Mouse (Mus musculus) MEL (cell line): ENCODE results near the gene Trir. TPM values are rescaled to one million over a fixed set of nuclear protein-coding genes. Genes with fewer than 3 reads are reported as not detected.

Experiments
- DNase-seq: peaks from one replicate; pipeline ENCODE4 v3.0.0; 2011; ENCODE audit warnings: low read depth, low spot score
- H3K27ac ChIP-seq: 2 replicates; pipeline ENCODE4 v1.5.1; 2012; ENCODE audit warnings: low read depth, mild to moderate bottlenecking, control low read depth, low read length, moderate library complexity; ENCODE audit not compliant: control insufficient read depth
- H3K27me3 ChIP-seq, 2 experiments: fragments of 150-350 bp in 1 of 2; sonication (generic) in 1 of 2; 2 replicates each; pipeline ENCODE4 v1.6.1; 2012; ENCODE audit warnings: low read length in 2 of 2, mild to moderate bottlenecking in 2 of 2, improper control_type of control experiment in 1 of 2, moderate library complexity in 1 of 2; ENCODE audit not compliant: insufficient read depth in 2 of 2, control insufficient read depth in 1 of 2
- H3K36me3 ChIP-seq, 2 experiments: 2 replicates each; pipeline ENCODE4 v1.6.1; 2012 to 2014; ENCODE audit warnings: low read length in 2 of 2, improper control_type of control experiment in 1 of 2, inconsistent platforms in 1 of 2, mild to moderate bottlenecking in 1 of 2; ENCODE audit not compliant: insufficient read depth in 2 of 2, control insufficient read depth in 1 of 2
- H3K4me1 ChIP-seq, 2 experiments: fragments of 150-350 bp in 1 of 2; sonication (generic) in 1 of 2; 2 replicates each; pipeline ENCODE4 v1.6.1; 2012; ENCODE audit warnings: low read length in 2 of 2, improper control_type of control experiment in 1 of 2, mild to moderate bottlenecking in 1 of 2; ENCODE audit not compliant: insufficient read depth in 2 of 2, control insufficient read depth in 1 of 2
- H3K4me3 ChIP-seq, 2 experiments: fragments of 150-350 bp in 1 of 2; sonication (generic) in 1 of 2; 2 replicates each; pipeline ENCODE4 v1.5.1; 2012; ENCODE audit warnings: low read depth in 2 of 2, low read length in 2 of 2, mild to moderate bottlenecking in 2 of 2, moderate library complexity in 2 of 2, control low read depth in 1 of 2, improper control_type of control experiment in 1 of 2; ENCODE audit not compliant: control insufficient read depth in 1 of 2, insufficient read depth in 1 of 2
- H3K79me2 ChIP-seq: 2 replicates; pipeline ENCODE4 v1.6.1; 2012; ENCODE audit warnings: mild to moderate bottlenecking, low read length, moderate library complexity; ENCODE audit not compliant: control insufficient read depth, poor library complexity, insufficient read depth
- H3K9ac ChIP-seq: 2 replicates; pipeline ENCODE4 v1.6.1; 2012; ENCODE audit warnings: low read depth, mild to moderate bottlenecking, control low read depth, low read length, moderate library complexity; ENCODE audit not compliant: control insufficient read depth, poor library complexity, severe bottlenecking
- H3K9me3 ChIP-seq: fragments of 150-350 bp; sonication (generic); replicated peaks from 2 replicates; pipeline ENCODE4 v1.6.1; 2012; ENCODE audit warnings: mild to moderate bottlenecking, low read length, improper control_type of control experiment, moderate library complexity; ENCODE audit not compliant: insufficient read depth
- CTCF ChIP-seq, 3 experiments: IDR thresholded peaks in 2 of 3; conservative IDR thresholded peaks in 1 of 3; 2 replicates each; pipeline ENCODE4 v1.5.1; 2011 to 2012; ENCODE audit warnings: low read length in 3 of 3, low read depth in 2 of 3, mild to moderate bottlenecking in 2 of 3, improper control_type of control experiment in 1 of 3, inconsistent platforms in 1 of 3, mixed read lengths in 1 of 3, moderate library complexity in 1 of 3; ENCODE audit not compliant: control insufficient read depth in 1 of 3, insufficient read depth in 1 of 3, poor library complexity in 1 of 3, severe bottlenecking in 1 of 3
- E2F4 ChIP-seq: IDR thresholded peaks from 2 replicates; pipeline ENCODE4 v1.6.1; 2011; ENCODE audit warnings: low read depth, low read length, improper control_type of control experiment, borderline replicate concordance
- ELF1 ChIP-seq: IDR thresholded peaks from 2 replicates; pipeline ENCODE4 v1.6.1; 2014; ENCODE audit warnings: low read depth, mild to moderate bottlenecking, inconsistent platforms, low read length, improper control_type of control experiment, moderate library complexity
- EP300 ChIP-seq, 2 experiments: IDR thresholded peaks; 2 replicates each; pipeline ENCODE4 v1.6.1; 2011; ENCODE audit warnings: improper control_type of control experiment in 2 of 2, low read length in 2 of 2, low read depth in 1 of 2, mild to moderate bottlenecking in 1 of 2
- HCFC1 ChIP-seq: IDR thresholded peaks from 2 replicates; pipeline ENCODE4 v1.6.1; 2012; ENCODE audit warnings: low read depth, mild to moderate bottlenecking, inconsistent platforms, low read length, improper control_type of control experiment, moderate library complexity
- MXI1 ChIP-seq: IDR thresholded peaks from 2 replicates; pipeline ENCODE4 v1.6.1; 2011; ENCODE audit warnings: mild to moderate bottlenecking, low read depth, low read length, improper control_type of control experiment
- POLR2A ChIP-seq, 2 experiments: IDR thresholded peaks; 2 replicates each; pipeline ENCODE4 v1.6.1; 2011 to 2012; ENCODE audit warnings: low read length in 2 of 2, mild to moderate bottlenecking in 2 of 2, control low read depth in 1 of 2, improper control_type of control experiment in 1 of 2, low read depth in 1 of 2, moderate library complexity in 1 of 2; ENCODE audit not compliant: control insufficient read depth in 1 of 2, insufficient read depth in 1 of 2, poor library complexity in 1 of 2
- POLR2AphosphoS5 ChIP-seq: IDR thresholded peaks from 2 replicates; pipeline ENCODE4 v1.6.1; 2012; ENCODE audit warnings: low read depth, borderline replicate concordance, mild to moderate bottlenecking, inconsistent platforms, low read length, moderate library complexity, mixed read lengths
- RAD21 ChIP-seq: IDR thresholded peaks from 2 replicates; pipeline ENCODE4 v1.6.1; 2011; ENCODE audit warnings: mild to moderate bottlenecking, low read depth, low read length, improper control_type of control experiment
- RCOR1 ChIP-seq: IDR thresholded peaks from 2 replicates; pipeline ENCODE4 v1.6.1; 2012; ENCODE audit warnings: low read depth, mild to moderate bottlenecking, inconsistent platforms, low read length, improper control_type of control experiment
- SIN3A ChIP-seq: IDR thresholded peaks from 2 replicates; pipeline ENCODE4 v1.6.1; 2012; ENCODE audit warnings: low read length, improper control_type of control experiment, inconsistent platforms
- TAL1 ChIP-seq: IDR thresholded peaks from 2 replicates; pipeline ENCODE4 v1.6.1; 2012; ENCODE audit warnings: mild to moderate bottlenecking, inconsistent platforms, low read length, moderate library complexity, mixed read lengths
- ZMIZ1 ChIP-seq: IDR thresholded peaks from 2 replicates; pipeline ENCODE4 v1.6.1; 2012; ENCODE audit warnings: low read depth, mild to moderate bottlenecking, inconsistent platforms, low read length, improper control_type of control experiment, moderate library complexity
- ZNF384 ChIP-seq: IDR thresholded peaks from 2 replicates; pipeline ENCODE4 v1.6.1; 2012; ENCODE audit warnings: low read depth, mild to moderate bottlenecking, inconsistent platforms, low read length, improper control_type of control experiment
- polyA plus RNA-seq, 2 experiments: library from polyadenylated mRNA; stranded (reverse) in 1 of 2; unstranded in 1 of 2; fragments of >175 nt in 1 of 2; fragments of >200 nt in 1 of 2; gene quantifications; 2 replicates each; pipeline versions ENCODE4 v1.2.1 to v1.2.4; 2012; ENCODE audit warnings: low replicate concordance in 2 of 2, low read depth in 1 of 2; ENCODE audit not compliant: insufficient read length in 2 of 2, insufficient read depth in 1 of 2, missing spikeins in 1 of 2
- total RNA-seq: library from RNA; depleted of rRNA; stranded (reverse); fragments of 300-350 nt; gene quantifications from 2 replicates; pipeline ENCODE4 v1.2.3, GENCODE M21; 2012

The Trir gene
- total and polyA plus RNA-seq, 3 experiments = 264 to 442 (median 283) TPM

- Histone ChIP-seq H3K4me1 (peaks cover 4 to 13% of the 10 kb centered on the region in 2 experiments; a peak in 3 of 4 replicates), H3K27ac (no peak overlapping the region), H3K9ac (no peak overlapping the region), H3K36me3 (peaks cover 4 to 15% of the 10 kb centered on the region in 2 experiments), H3K9me3 (no peaks in the 10 kb centered on the region), H3K79me2 (peaks cover 35% of the 10 kb centered on the region), H3K27me3 (no peaks in the 10 kb centered on the region), H3K4me3 (no peak overlapping the region)
- TF ChIP-seq EP300 (IDR thresholded peaks at IDR 0.05; ENCODE audit: low read depth in 1 of 2, low read length in 2 of 2) (no peak), TAL1 (no peak), RAD21 (no peak), MXI1 (no peak), SIN3A (no peak), POLR2AphosphoS5 (no peak)
- DNase-seq = no peak
Measured at GRCm38 (mm10) chr8:85032622-85033311, 6.1 kb downstream of the Trir start.

- Histone ChIP-seq H3K4me3 (no peak overlapping the region), H3K9ac (no peak overlapping the region), H3K4me1 (peaks cover 1 to 4% of the 10 kb centered on the region in 2 experiments), H3K9me3 (no peaks in the 10 kb centered on the region), H3K79me2 (peaks cover 34% of the 10 kb centered on the region), H3K27ac (no peak overlapping the region), H3K36me3 (peaks cover 4 to 12% of the 10 kb centered on the region in 2 experiments; a peak in 3 of 4 replicates), H3K27me3 (no peaks in the 10 kb centered on the region)
- TF ChIP-seq ZNF384 (no peak), ZMIZ1 (0 out of 2 replicates have a peak, but pooled peaks have one; percentile 17)
- DNase-seq = no peak
Measured at GRCm38 (mm10) chr8:85033867-85034266, 7.2 kb downstream of the Trir start.

- peak overlapping the region in 1 of 2 experiments; percentile 65; a peak in 2 of 4 replicates for H3K4me3 ChIP-seq
Measured at GRCm38 (mm10) chr8:85034764-85035163, 8.1 kb downstream of the Trir start.

More at GRCm38 (mm10) chr8:85034764-85035163, 8.1 kb downstream of the Trir start:
- peak overlapping the region; percentile 96 for H3K9ac ChIP-seq
- TF ChIP-seq ZNF384 (no peak), ELF1 (no peak), RCOR1 (no peak), CTCF (IDR thresholded peaks at IDR 0.05 in 2 of 3, conservative IDR thresholded peaks at IDR 0.05 in 1 of 3; ENCODE audit: control insufficient read depth in 1 of 3, insufficient read depth in 1 of 3, low read depth in 2 of 3, low read length in 3 of 3, poor library complexity in 1 of 3, severe bottlenecking in 1 of 3) (no peak), MXI1 (no peak), POLR2A (IDR thresholded peaks at IDR 0.05; ENCODE audit: control insufficient read depth in 1 of 2, insufficient read depth in 1 of 2, low read depth in 1 of 2, low read length in 2 of 2, poor library complexity in 1 of 2) (0 out of 4 replicates have a peak, but pooled peaks of 1 of the 2 experiments have one; percentile 6), E2F4 (no peak), HCFC1 (peak; percentile 53; the same call in 1 of the 2 replicates)
- TF ChIP-seq, all 39 proteins: peak for 2
- no peak for DNase-seq
- Histone ChIP-seq H3K27me3 (no peaks in the 10 kb centered on the region), H3K4me1 (peaks cover 3 to 4% of the 10 kb centered on the region in 2 experiments), H3K9me3 (no peaks in the 10 kb centered on the region), H3K27ac (peak overlapping the region; percentile 97; the same call in 1 of the 2 replicates), H3K79me2 (peaks cover 34% of the 10 kb centered on the region), H3K36me3 (peaks cover 4 to 17% of the 10 kb centered on the region in 2 experiments)
